In the genomic region with DNA sequence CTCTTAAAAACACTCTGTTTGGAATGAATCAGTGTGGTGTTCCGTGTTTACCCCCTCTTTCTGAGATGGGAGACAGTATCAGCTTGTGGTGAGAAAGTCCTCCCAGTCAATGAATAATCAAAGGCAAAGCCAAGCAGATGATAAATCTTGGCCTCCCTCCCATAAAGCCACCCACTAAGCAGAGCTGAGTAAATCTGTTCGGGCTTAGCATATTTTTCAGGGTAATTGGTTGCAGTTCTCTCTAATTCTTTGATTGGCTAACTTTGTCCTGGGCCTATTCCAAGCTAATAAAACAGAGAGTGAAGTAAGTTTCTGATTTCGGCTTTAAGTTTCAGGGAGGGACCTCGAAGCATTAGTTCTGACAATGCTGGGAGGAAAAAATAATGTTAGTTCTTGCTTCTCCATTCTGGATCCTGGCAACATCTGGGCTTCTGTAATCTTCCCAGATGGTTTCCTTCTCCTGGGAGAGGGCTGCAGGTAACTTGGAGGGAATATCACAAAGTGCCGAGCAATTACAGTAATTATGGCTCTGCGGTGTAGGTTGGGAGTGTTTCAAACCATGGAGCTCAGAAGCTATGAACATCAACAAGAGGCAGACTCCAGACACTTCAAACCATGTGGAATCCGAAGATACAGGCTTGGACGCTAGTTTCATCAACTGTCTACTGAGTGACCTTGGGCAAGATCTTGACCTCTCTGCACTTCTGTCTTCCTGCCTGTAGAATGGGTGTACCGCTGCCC, we compare ENCODE assay signal across 11 mouse cellular contexts. TPM values are rescaled to one million over a fixed set of nuclear protein-coding genes. Genes with fewer than 3 reads are reported as not detected.
DNase-seq lines count a peak whose midpoint lies in the region; ATAC-seq and TF ChIP-seq lines count a peak whose summit lies in the region.
"Had no signal": no experiment of that assay in that cellular context is flagged by ENCODE, and none has a peak within 500 bp of the region (broad histone marks: within the 10 kb centered on the region; RNA-seq: fewer than 3 reads in every experiment).

No protein-coding gene starts in this region.

- no peak for DNase-seq in kidney, adult 2 months
- peak; percentile 49 for DNase-seq in brain, embryonic 18.5 days (ENCODE audit: low read depth, low spot score)
- peak; percentile 80 for DNase-seq in layer of hippocampus, adult 11-12 months (ENCODE audit: low spot score)
- peak; percentile 78 for DNase-seq in limb, embryonic 14.5 days (ENCODE audit: low spot score)
- no peak for DNase-seq in liver, postnatal 0 days
- DNase-seq: gastrocnemius, adult 2 months; liver; thymus, postnatal 25 days had no signal

- TF ChIP-seq CTCF in kidney, adult 2 months (conservative IDR thresholded peaks at IDR 0.05; ENCODE audit: insufficient read depth, insufficient read length, low read depth, low read length) = no peak
- TF ChIP-seq CTCF in liver, postnatal 0 days (IDR thresholded peaks at IDR 0.05; ENCODE audit: low read depth) = no peak

- no peak overlapping the region for H3K9ac ChIP-seq in kidney, embryonic 16.5 days (replicated peaks; ENCODE audit: low read length)
- H3K9ac ChIP-seq in limb, embryonic 14.5 days (ENCODE audit: low read depth, low read length, severe bottlenecking) = no peak overlapping the region
- H3K9ac ChIP-seq in liver, postnatal 0 days (replicated peaks) = no peak overlapping the region
- H3K9ac ChIP-seq: hindbrain, embryonic 13.5 days had no signal

- H3K27me3 ChIP-seq in kidney, embryonic 16.5 days (ENCODE audit: insufficient read depth, low read length) = no peaks in the 10 kb centered on the region
- H3K27me3 ChIP-seq in kidney, adult 2 months (replicated peaks; ENCODE audit: control insufficient read depth, insufficient read depth, low read length) = no peaks in the 10 kb centered on the region
- no peaks in the 10 kb centered on the region for H3K27me3 ChIP-seq in limb, embryonic 14.5 days (ENCODE audit: control insufficient read depth, insufficient read depth, low read length)
- H3K27me3 ChIP-seq in liver, postnatal 0 days (ENCODE audit: insufficient read depth, low read length) = no peaks in the 10 kb centered on the region
- H3K27me3 ChIP-seq: hindbrain, embryonic 13.5 days had no signal

- WGBS in kidney, embryonic 16.5 days = 32% methylated on average over 9 of the region's 9 CpGs
- WGBS in kidney, adult 2 months = 39% methylated on average over 9 of the region's 9 CpGs
- 37% methylated on average over 9 of the region's 9 CpGs for WGBS in limb, embryonic 14.5 days
- WGBS in liver, postnatal 0 days (ENCODE audit: insufficient replicate concordance) = 72% methylated on average over 9 of the region's 9 CpGs

- no peak for TF ChIP-seq EP300 in liver, postnatal 0 days (IDR thresholded peaks at IDR 0.05; ENCODE audit: low read depth)

- peak; percentile 74 for ATAC-seq in kidney, embryonic 16.5 days (ENCODE audit: low FRiP score, low TSS enrichment)
- ATAC-seq in limb, embryonic 14.5 days (ENCODE audit: low FRiP score, low read depth) = peak; percentile 64; the same call in 1 of the 2 replicates
- ATAC-seq in liver, postnatal 0 days = no peak
- ATAC-seq in CD4-positive, CD25-positive, alpha-beta regulatory T cell, adult 4 months = no peak

- peaks cover 10% of the 10 kb centered on the region; the same call in 1 of the 2 replicates for H3K4me1 ChIP-seq in kidney, embryonic 16.5 days (ENCODE audit: insufficient read depth, low read length)
- no peaks in the 10 kb centered on the region for H3K4me1 ChIP-seq in kidney, adult 2 months (ENCODE audit: control insufficient read depth, insufficient read depth, low read length)
- peaks cover 4% of the 10 kb centered on the region; the same call in 1 of the 2 replicates for H3K4me1 ChIP-seq in limb, embryonic 14.5 days (ENCODE audit: control insufficient read depth, insufficient read depth, low read length)
- no peaks in the 10 kb centered on the region for H3K4me1 ChIP-seq in liver, postnatal 0 days (ENCODE audit: insufficient read depth)
- H3K4me1 ChIP-seq: hindbrain, embryonic 13.5 days had no signal

- H3K9me3 ChIP-seq in kidney, embryonic 16.5 days (ENCODE audit: low read length) = no peaks in the 10 kb centered on the region
- H3K9me3 ChIP-seq in limb, embryonic 14.5 days (ENCODE audit: control insufficient read depth, low read length) = no peaks in the 10 kb centered on the region
- no peaks in the 10 kb centered on the region for H3K9me3 ChIP-seq in liver, postnatal 0 days (ENCODE audit: low read length)
- H3K9me3 ChIP-seq: hindbrain, embryonic 13.5 days had no signal

- no peak overlapping the region for H3K4me3 ChIP-seq in kidney, embryonic 16.5 days (ENCODE audit: low read length)
- H3K4me3 ChIP-seq in kidney, adult 2 months (ENCODE audit: insufficient read depth, low read depth, low read length) = no peak overlapping the region
- H3K4me3 ChIP-seq in limb, embryonic 14.5 days (replicated peaks; ENCODE audit: low read length) = no peak overlapping the region
- no peak overlapping the region for H3K4me3 ChIP-seq in liver, postnatal 0 days (ENCODE audit: low read depth, low read length)
- H3K4me3 ChIP-seq: gastrocnemius, adult 2 months; hindbrain, embryonic 13.5 days had no signal

- TF ChIP-seq POLR2A in kidney, adult 2 months (IDR thresholded peaks at IDR 0.05; ENCODE audit: low read depth, low read length) = no peak
- no peak for TF ChIP-seq POLR2A in limb, embryonic 14.5 days (IDR thresholded peaks at IDR 0.05; ENCODE audit: borderline replicate concordance, extremely low read depth, insufficient read depth, insufficient read length)

- H3K36me3 ChIP-seq in kidney, embryonic 16.5 days (ENCODE audit: insufficient read depth, low read length) = no peaks in the 10 kb centered on the region
- no peaks in the 10 kb centered on the region for H3K36me3 ChIP-seq in kidney, adult 2 months (ENCODE audit: control insufficient read depth, insufficient read depth, low read length)
- no peaks in the 10 kb centered on the region for H3K36me3 ChIP-seq in limb, embryonic 14.5 days (ENCODE audit: control insufficient read depth, insufficient read depth, low read length)
- no peaks in the 10 kb centered on the region for H3K36me3 ChIP-seq in liver, postnatal 0 days (replicated peaks; ENCODE audit: insufficient read depth, low read length)
- H3K36me3 ChIP-seq: hindbrain, embryonic 13.5 days had no signal

- H3K4me2 ChIP-seq in kidney, embryonic 16.5 days (replicated peaks; ENCODE audit: low read depth, low read length) = no peak overlapping the region
- H3K4me2 ChIP-seq in limb, embryonic 14.5 days (replicated peaks; ENCODE audit: low read depth, low read length, severe bottlenecking) = no peak overlapping the region
- H3K4me2 ChIP-seq in liver, postnatal 0 days (ENCODE audit: low read depth, low read length) = no peak overlapping the region
- H3K4me2 ChIP-seq: hindbrain, embryonic 13.5 days had no signal

- peak overlapping the region; percentile 57 for H3K27ac ChIP-seq in kidney, embryonic 16.5 days (ENCODE audit: low read length)
- H3K27ac ChIP-seq in kidney, adult 2 months (ENCODE audit: insufficient read depth, low read depth, low read length) = no peak overlapping the region
- H3K27ac ChIP-seq in limb, embryonic 14.5 days (replicated peaks; ENCODE audit: low read depth, low read length) = no peak overlapping the region
- no peak overlapping the region for H3K27ac ChIP-seq in liver, postnatal 0 days (ENCODE audit: low read depth)
- H3K27ac ChIP-seq: gastrocnemius, adult 2 months; hindbrain, embryonic 13.5 days had no signal

RNA-seq across cellular contexts. Expression of gene Arl8b, which starts 44.3 kb away (rescaled TPM):
- polyA plus RNA-seq in kidney, embryonic 16.5 days (2015; fragmentation: Nextera tagmentation; extraction: Ambion mirVana) = 79.1 and 81.9 TPM in 2 replicates
- 17.6 and 21.9 TPM in 2 replicates for polyA plus RNA-seq in kidney, adult 2 months (2012; rRNA removed)
- polyA plus RNA-seq in limb, embryonic 14.5 days (2012; rRNA removed) = 26.9 and 28.0 TPM in 2 replicates
- 76.5 and 78.7 TPM in 2 replicates for polyA plus RNA-seq in limb, embryonic 14.5 days (2014; fragmentation: Nextera tagmentation; extraction: Ambion mirVana)
- 33.2 and 34.5 TPM in 2 replicates for polyA plus RNA-seq in liver, postnatal 0 days (2015; fragmentation: Nextera tagmentation; extraction: Ambion mirVana)
- polyA plus RNA-seq in CD4-positive, CD25-positive, alpha-beta regulatory T cell, adult 4 months (2017; shearing (Covaris generic)) = 10 to 100 TPM; 36.0 to 36.2 TPM

Comparison
In these comparisons a context has a peak if more than half of its experiments do, and no peak if none do; other contexts are left out.
1. ATAC-seq: peak in kidney, embryonic 16.5 days (single experiment) and limb, embryonic 14.5 days (single experiment); none in liver, postnatal 0 days (single experiment) and CD4-positive, CD25-positive, alpha-beta regulatory T cell, adult 4 months (single experiment).
2. DNase-seq: peak in brain, embryonic 18.5 days (single experiment), layer of hippocampus, adult 11-12 months (single experiment) and limb, embryonic 14.5 days (single experiment); none in kidney, adult 2 months (single experiment) and liver, postnatal 0 days (single experiment).